Mouse (Mus musculus) stomach, postnatal 0 days (tissue): ENCODE measurements at regions not wholly inside any gene's neighbourhood (a gene's known extent, or its start where the extent isn't known, plus 50 kb on each side); places are given as distances from the start of the nearest gene placed in this dataset.

Experiments
- CTCF ChIP-seq: IDR thresholded peaks from 2 replicates; pipeline ENCODE4 v1.5.1; 2016; ENCODE audit warnings: antibody characterized with exemption, low read depth, mild to moderate bottlenecking, moderate library complexity
- EP300 ChIP-seq: optimal IDR thresholded peaks from 2 replicates; pipeline ENCODE3; 2016; ENCODE audit warnings: antibody characterized with exemption

DNA sequence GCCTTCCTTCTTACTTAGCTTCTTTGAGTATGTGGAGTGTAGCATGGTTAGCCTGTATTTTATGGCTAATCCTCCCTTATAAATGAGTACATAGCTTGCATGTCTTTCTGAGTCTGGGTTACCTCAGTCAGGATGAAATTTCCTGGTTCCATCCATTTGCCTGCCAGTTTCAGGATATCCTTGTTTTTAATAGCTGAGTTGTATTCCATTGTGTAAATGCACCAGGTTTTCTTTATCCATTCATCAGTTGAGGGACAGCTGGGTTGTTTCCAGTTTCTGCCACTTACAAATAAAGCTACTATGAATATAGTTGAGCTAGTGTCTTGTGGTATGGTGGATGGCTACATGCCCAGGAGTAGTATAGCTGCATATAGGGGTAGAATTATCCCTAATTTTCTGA, 80.7 kb upstream of the E030018B13Rik start:
- TF ChIP-seq CTCF (no peak), EP300 (no peak)
